Mouse (Mus musculus) forebrain, embryonic 14.5 days (tissue): ENCODE data around the gene Dok3. TPM values are rescaled to one million over a fixed set of nuclear protein-coding genes. Genes with fewer than 3 reads are reported as not detected.

Experiments used
- ATAC-seq: fragments of 200-750 bp; cut with Nextera tagmentation; 2 replicates; pipeline ENCODE4 v1.8.0; 2017; ENCODE audit warnings: mild to moderate bottlenecking, moderate library complexity
- DNase-seq: peaks from one replicate; pipeline ENCODE4 v3.0.0-alpha.2; 2015; ENCODE audit warnings: low spot score
- H3K27ac ChIP-seq: fragments of 300-500 bp; sonication (generic); 2 replicates; pipeline ENCODE4 v1.5.1; 2014; ENCODE audit warnings: low read depth, mild to moderate bottlenecking, control low read depth, low read length, moderate library complexity
- H3K27me3 ChIP-seq: fragments of 300-500 bp; sonication (generic); replicated peaks from 2 replicates; pipeline ENCODE4 v1.6.1; 2014; ENCODE audit warnings: low read length, control low read depth, mixed read lengths; ENCODE audit not compliant: control insufficient read depth, insufficient read depth
- H3K36me3 ChIP-seq: fragments of 300-500 bp; sonication (generic); 2 replicates; pipeline ENCODE4 v1.6.1; 2014; ENCODE audit warnings: low read length, control low read depth; ENCODE audit not compliant: control insufficient read depth, insufficient read depth
- H3K4me1 ChIP-seq: fragments of 300-500 bp; sonication (generic); 2 replicates; pipeline ENCODE4 v1.6.1; 2014; ENCODE audit warnings: antibody characterized with exemption, low read length, control low read depth; ENCODE audit not compliant: control insufficient read depth, insufficient read depth
- H3K4me2 ChIP-seq: fragments of 300-500 bp; sonication (generic); 2 replicates; pipeline ENCODE4 v1.6.1; 2014; ENCODE audit warnings: mild to moderate bottlenecking, control low read depth, low read length
- H3K4me3 ChIP-seq: fragments of 300-500 bp; sonication (generic); 2 replicates; pipeline ENCODE4 v1.5.1; 2014; ENCODE audit warnings: low read depth, low read length, control low read depth
- H3K9ac ChIP-seq: fragments of 300-500 bp; sonication (generic); 2 replicates; pipeline ENCODE4 v1.6.1; 2014; ENCODE audit warnings: mild to moderate bottlenecking, low read length, control low read depth, moderate library complexity
- H3K9me3 ChIP-seq: fragments of 300-500 bp; sonication (generic); replicated peaks from 2 replicates; pipeline ENCODE4 v1.6.1; 2016; ENCODE audit warnings: low read length, control low read depth, mixed read lengths; ENCODE audit not compliant: control insufficient read depth
- WGBS: fragments of 180-500 bp; shearing (Covaris S2); extraction: QIAGEN DNeasy Blood & Tissue Kit; methylation state at CpG from one replicate; pipeline ENCODE4 v1.1.7; 2014; 5-methylcytosine and 5-hydroxymethylcytosine counted together
- polyA plus RNA-seq: library from polyadenylated mRNA; unstranded; fragments of >200 nt; fragmentation: Nextera tagmentation; extraction: Ambion mirVana; gene quantifications from 2 replicates; pipeline ENCODE4 v1.2.1, GENCODE M21; 2014

Gene Dok3
- polyA plus RNA-seq, 1 experiment from 2014 or later = 1.4 TPM

DNA sequence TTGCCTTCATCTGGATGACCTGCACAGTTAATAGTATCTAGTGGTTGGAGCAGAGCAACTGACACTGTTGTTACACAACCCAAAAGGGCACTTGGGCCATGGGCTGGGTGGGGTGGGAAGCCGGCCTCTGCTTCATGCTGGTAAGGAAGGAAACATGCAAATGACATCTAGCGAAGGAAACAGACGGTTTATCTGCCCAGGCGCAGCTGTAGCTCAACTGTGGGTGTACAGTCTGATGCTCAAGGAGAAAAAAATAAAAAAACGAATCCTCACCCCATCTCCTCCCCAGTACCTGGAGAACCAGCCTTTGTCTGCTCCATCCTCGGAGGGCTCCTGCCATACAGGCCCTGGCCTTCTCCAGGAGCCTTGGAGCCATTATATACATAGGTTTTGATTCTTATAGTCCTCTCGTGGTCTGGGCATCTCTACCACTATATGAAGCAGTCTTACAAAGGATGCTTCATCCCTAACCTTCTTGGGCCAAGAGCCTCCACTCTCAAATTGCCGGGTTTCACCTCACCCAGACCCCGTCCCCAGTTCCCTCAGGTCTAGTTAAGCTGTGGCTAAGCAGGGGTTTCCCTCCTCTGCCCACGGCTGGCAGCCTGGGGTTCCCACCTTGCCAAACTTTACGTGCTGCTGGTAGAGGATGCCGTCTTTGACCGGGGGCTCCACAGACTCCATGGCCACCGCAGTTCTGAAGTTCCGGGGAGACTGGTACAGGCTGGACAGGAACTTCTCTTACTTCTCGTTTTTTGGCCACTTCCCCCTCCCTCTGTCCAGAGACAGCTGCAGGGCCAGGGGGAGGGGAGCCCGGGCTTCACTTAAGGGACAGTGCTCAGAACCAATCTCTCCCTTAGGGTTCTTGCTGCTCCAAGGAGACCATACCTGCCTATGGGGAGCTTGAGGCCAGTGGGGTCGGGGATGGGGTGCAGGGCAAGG is 993 bp downstream of the Dok3 start:
- H3K4me2 ChIP-seq = no peak overlapping the region
- 87% methylated on average over 18 of the region's 18 CpGs for WGBS
- no peak for DNase-seq
- no peaks in the 10 kb centered on the region for H3K4me1 ChIP-seq
- no peak overlapping the region for H3K27ac ChIP-seq
- no peak overlapping the region for H3K4me3 ChIP-seq
- no peaks in the 10 kb centered on the region for H3K9me3 ChIP-seq
- no peak for ATAC-seq
- H3K9ac ChIP-seq = no peak overlapping the region
- H3K27me3 ChIP-seq = no peaks in the 10 kb centered on the region
- peaks cover 38% of the 10 kb centered on the region for H3K36me3 ChIP-seq

DNA sequence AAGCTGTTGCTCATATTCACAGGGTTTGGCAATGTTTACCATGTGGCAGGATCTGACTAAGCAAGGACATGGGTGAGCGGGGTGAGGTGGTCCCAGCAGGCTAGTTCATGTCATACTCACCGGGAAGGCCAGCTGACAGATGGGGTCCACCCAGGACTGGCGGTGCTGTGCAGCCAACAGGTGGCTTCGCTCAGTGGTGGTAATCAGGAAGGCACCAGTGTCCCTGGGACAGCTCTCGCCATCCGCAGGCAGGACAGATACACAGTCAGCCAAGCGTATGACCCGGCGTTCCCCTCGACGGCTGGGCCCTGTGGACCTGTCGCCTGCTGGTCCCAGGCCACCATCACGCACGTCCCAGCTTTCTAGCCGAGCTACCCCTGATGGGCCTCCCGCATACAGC is 1.9 kb downstream of the Dok3 start:
- Histone ChIP-seq H3K9ac (no peak overlapping the region), H3K4me1 (no peaks in the 10 kb centered on the region), H3K36me3 (peaks cover 35% of the 10 kb centered on the region), H3K9me3 (no peaks in the 10 kb centered on the region), H3K27me3 (no peaks in the 10 kb centered on the region), H3K27ac (no peak overlapping the region), H3K4me3 (no peak overlapping the region), H3K4me2 (no peak overlapping the region)
- 88% methylated on average over 16 of the region's 16 CpGs for WGBS
- DNase-seq = no peak
- no peak for ATAC-seq

DNA sequence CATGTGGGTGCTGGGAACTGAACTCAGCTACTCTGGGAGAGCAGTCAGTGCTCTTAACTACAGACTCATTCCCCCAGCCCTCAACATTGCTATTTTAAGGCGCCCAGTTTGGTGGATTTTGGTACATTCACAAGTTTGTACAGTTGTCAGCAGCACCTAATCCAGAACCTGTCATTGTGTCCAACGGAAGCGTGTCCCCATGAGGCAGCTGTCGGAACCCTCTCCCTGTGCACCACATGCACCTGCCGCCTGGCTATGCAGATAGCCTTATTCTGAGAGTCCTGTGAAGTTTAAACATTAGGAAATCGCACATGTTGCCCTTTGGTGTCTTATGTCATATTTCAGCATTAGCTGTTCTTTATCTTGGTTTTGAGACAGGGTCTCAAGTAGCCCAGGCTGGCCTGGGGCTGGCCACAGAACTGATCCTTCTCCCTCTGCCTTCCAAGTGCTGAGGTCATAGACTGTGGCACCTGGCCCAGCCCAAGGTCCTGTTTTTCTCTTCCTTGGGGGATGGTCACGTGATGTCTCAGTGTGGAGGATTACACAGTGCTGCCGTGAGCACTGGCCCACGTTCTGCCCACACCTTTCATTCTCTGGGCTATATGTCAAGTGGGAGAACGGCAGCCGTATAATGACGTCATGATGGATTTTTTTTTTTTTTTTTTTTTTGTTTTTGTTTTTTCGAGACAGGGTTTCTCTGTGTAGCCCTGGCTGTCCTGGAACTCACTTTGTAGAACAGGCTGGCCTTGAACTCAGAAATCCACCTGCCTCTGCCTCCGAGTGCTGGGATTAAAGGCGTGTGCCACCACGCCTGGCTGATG is 3.2 kb downstream of the Dok3 start:
- Histone ChIP-seq H3K27me3 (no peaks in the 10 kb centered on the region), H3K4me2 (no peak overlapping the region), H3K27ac (no peak overlapping the region), H3K4me1 (no peaks in the 10 kb centered on the region), H3K9me3 (no peaks in the 10 kb centered on the region), H3K4me3 (no peak overlapping the region), H3K36me3 (peaks cover 22% of the 10 kb centered on the region), H3K9ac (no peak overlapping the region)
- WGBS = 83% methylated on average over 16 of the region's 16 CpGs
- ATAC-seq (no peak), DNase-seq (no peak)

DNA sequence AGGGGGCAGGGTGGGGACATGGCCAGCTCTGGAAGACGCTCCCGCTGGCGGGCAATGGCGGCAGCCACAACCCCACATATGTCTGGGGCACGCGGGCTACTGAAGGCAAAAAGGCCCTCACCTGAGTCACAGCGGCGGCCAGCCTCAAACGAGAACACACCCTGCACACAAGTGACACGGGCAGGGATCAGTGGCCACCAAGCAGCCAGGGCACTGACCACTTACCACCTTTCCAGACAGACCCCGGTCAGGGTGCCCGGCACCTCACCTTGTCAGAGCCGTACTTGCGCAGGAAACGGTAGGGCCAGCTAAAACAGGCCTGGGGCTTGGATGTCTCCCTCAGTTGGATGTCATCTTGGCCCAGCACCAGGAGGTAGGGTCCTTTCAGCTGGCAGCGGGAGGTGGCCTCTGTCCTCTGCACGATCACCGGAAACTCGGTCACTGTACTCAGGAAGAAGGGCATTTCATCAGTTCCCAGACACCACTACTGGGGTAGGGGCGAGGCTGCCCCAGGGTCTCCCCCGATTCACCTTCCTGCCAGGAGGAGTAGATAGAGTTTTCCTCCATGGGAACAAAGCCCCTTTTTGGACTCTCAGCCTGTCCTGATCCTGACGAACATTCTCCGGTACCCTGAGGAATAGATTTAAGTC is 5.0 kb downstream of the Dok3 start:
- Histone ChIP-seq H3K36me3 (0 out of 2 replicates have a peak, but pooled peaks cover 4% of the 10 kb centered on the region), H3K9ac (no peak overlapping the region), H3K27me3 (no peaks in the 10 kb centered on the region), H3K4me3 (no peak overlapping the region), H3K9me3 (no peaks in the 10 kb centered on the region), H3K4me2 (no peak overlapping the region), H3K27ac (no peak overlapping the region), H3K4me1 (no peaks in the 10 kb centered on the region)
- 95% methylated on average over 23 of the region's 23 CpGs for WGBS
- DNase-seq = no peak
- ATAC-seq = no peak

DNA sequence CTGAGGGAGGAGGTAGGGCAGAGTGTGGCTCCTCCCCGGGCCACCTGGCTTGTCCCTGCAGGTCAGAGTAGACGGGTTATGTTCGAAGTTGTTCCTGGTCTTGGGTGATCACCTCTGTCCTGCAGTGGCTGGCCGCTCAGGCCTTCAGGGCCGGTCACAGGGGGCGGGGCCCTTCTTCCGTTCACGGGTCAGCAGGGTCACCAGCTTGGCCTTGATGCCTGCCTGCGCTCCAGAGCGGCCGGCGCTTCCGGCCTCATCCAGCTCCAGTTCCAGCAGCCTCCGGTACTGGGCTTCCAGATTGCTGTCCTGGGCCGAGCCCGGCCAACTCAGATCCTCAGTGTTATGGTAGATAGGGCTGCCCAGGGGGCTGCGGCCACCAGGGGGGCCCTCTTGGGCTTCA is 5.8 kb downstream of the Dok3 start:
- Histone ChIP-seq H3K4me2 (no peak overlapping the region), H3K36me3 (0 out of 2 replicates have a peak, but pooled peaks cover 4% of the 10 kb centered on the region), H3K27me3 (no peaks in the 10 kb centered on the region), H3K4me1 (no peaks in the 10 kb centered on the region), H3K9me3 (no peaks in the 10 kb centered on the region), H3K4me3 (no peak overlapping the region), H3K9ac (no peak overlapping the region), H3K27ac (no peak overlapping the region)
- 82% methylated on average over 17 of the region's 17 CpGs for WGBS
- no peak for ATAC-seq
- no peak for DNase-seq

DNA sequence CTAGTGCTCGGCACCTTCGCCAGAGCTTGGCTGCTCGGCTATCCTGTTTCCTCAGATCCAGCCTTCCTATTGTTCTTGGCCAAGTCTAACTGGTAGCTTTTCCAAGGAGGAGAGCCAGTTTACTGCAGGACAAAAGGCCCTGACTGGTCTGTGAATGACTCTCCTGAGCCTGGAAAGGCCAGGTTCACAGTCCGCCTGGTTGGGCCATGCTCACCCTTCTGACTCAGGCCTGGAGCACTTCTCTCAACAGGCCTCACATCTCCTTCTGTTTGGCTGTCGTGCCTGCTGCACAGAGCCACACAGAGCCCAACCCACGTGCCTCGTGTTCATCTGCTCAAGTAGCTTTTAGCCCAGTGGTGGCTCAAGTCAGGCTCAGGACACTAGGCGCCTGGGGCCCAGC is 6.4 kb downstream of the Dok3 start:
- DNase-seq (no peak), ATAC-seq (no peak)
- Histone ChIP-seq H3K9me3 (no peaks in the 10 kb centered on the region), H3K9ac (no peak overlapping the region), H3K27ac (no peak overlapping the region), H3K27me3 (no peaks in the 10 kb centered on the region), H3K4me2 (no peak overlapping the region), H3K36me3 (0 out of 2 replicates have a peak, but pooled peaks cover 4% of the 10 kb centered on the region), H3K4me3 (no peak overlapping the region), H3K4me1 (no peaks in the 10 kb centered on the region)
- 54% methylated on average over 8 of the region's 8 CpGs for WGBS

DNA sequence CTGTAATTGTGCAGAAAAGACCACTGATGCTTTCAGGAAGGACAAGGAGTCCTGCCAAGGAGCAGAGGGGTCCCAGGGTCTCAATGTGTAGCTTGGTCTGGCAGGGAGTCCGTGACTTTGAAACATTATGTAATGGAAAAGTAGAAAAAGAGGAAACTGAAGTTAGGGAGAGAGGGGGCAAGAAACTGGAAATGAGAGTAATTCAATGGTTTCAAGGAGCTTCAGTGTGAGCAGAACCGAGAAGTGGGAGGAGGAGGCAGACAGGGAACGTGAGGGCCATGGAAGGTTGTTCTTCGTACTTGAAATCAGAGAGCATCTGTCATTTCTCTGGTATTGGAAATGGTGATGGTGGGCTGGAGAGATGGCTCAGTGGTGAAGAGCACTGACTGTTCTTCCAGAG is 9.5 kb downstream of the Dok3 start:
- no peak overlapping the region for H3K9ac ChIP-seq
- H3K27ac ChIP-seq = no peak overlapping the region
- no peaks in the 10 kb centered on the region for H3K4me1 ChIP-seq
- ATAC-seq = no peak
- H3K4me3 ChIP-seq = no peak overlapping the region
- 81% methylated on average over 4 of the region's 4 CpGs for WGBS
- no peaks in the 10 kb centered on the region for H3K9me3 ChIP-seq
- H3K4me2 ChIP-seq = no peak overlapping the region
- 0 out of 2 replicates have a peak, but pooled peaks cover 4% of the 10 kb centered on the region for H3K36me3 ChIP-seq
- H3K27me3 ChIP-seq = no peaks in the 10 kb centered on the region
- DNase-seq = no peak

DNA sequence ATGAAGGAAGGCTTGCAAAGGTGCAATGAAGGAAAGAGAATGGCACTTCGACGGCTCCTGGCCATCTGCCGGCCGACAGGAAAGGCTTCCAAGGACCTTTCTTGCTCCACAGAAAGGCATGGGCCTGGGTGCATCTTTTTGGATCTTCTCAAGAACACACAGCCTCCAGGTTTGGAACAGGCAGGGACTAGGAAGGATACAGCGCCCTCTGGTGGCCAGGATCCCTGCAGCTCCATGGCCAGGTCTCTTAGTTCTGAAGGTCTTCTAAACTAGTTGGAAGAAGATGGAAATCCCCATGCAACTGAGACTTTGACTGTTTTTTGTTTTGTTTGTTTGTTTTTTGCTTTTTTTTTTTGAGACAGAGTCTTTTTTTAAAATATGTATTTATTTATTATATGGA is 12.1 kb downstream of the Dok3 start:
- Histone ChIP-seq H3K9ac (no peak overlapping the region), H3K4me1 (peaks cover 6% of the 10 kb centered on the region), H3K27ac (no peak overlapping the region), H3K9me3 (no peaks in the 10 kb centered on the region), H3K4me2 (no peak overlapping the region), H3K27me3 (no peaks in the 10 kb centered on the region), H3K36me3 (no peaks in the 10 kb centered on the region), H3K4me3 (no peak overlapping the region)
- ATAC-seq (0 out of 2 replicates have a peak, but pooled peaks have one; percentile 35), DNase-seq (peak; percentile 91)
- 8% methylated on average over 5 of the region's 5 CpGs for WGBS
